Mouse (Mus musculus): ENCODE results near the gene Olfr1224-ps1.
"Not testable (repeated sequence)": the region's sequence is repeated elsewhere in the genome, so short reads cannot be mapped to it uniquely, and the experiment has no call there.

Olfr1224-ps1 gene

GRCm38 (mm10) chr2:89163991-89164390 lies at the start of gene Olfr1224-ps1:
Gene Olfr1224-ps1 (minus strand): TSS chr2:89164091.
- DNase-seq, result not testable (repeated sequence)

- no peak for DNase-seq
Observed at GRCm38 (mm10) chr2:89199948-89200347, 36.1 kb upstream of the Olfr1224-ps1 start, which contains the start of gene Olfr1226. Gene Olfr1226 (minus strand): TSS chr2:89200048.

DNA sequence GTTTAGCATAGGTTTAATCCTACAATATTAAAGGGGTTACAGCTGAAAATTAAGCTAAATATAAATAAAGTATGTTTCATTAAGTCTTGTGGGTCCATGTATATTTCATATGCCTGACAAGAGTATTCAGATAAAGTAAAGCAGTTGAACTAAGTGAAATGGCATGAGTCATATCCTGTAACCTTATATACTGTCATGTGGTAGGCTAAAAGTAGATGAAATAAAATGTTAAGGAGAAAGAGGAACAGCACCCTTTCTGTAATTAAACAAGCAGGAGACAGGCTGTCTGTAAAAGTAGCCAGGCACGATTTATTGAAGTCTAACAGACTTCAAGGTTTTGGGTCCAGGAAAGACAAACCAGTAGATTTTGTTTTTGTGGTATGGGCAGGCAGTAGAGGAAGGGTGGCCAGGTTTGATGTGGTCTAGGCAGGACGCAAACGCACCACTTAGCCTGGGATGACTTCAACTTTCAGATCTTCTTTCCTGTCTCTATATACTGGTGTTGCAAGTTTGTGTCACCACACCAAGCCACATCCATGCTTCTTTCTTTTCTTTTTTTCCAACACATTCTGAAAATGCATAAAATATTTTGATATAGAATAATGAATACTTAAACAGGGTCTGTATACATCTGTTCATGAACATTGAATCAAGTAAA lies 32.6 kb upstream of the Olfr1224-ps1 start:
- DNase-seq, result no peak

DNA sequence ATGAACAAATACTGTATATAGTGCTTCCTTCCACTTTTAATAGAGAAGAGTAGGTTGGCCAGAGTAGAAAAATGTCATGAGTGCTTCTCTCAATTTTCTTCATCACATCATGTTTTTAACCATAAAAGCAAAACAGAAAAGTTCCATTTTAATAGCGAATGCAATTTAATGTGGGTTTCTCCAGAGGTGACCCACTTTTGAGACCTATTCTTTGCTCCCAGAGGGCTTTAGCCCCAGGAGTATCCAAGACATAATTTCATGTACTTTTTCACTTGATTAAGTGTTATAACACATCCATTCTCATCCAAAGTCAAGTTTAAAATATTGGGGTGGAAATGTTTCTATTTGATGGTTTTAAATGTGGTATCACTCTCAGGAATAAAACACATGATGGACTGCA lies 10.7 kb upstream of the Olfr1224-ps1 start, which contains the start of gene Olfr1225:
Gene Olfr1225, minus strand, starts transcription at position 101 of the 400 bp plus-strand sequence.
- no peak for DNase-seq

GRCm38 (mm10) chr2:89164711-89165110 lies 820 bp upstream of the Olfr1224-ps1 start:
- not testable (repeated sequence) for DNase-seq

DNA sequence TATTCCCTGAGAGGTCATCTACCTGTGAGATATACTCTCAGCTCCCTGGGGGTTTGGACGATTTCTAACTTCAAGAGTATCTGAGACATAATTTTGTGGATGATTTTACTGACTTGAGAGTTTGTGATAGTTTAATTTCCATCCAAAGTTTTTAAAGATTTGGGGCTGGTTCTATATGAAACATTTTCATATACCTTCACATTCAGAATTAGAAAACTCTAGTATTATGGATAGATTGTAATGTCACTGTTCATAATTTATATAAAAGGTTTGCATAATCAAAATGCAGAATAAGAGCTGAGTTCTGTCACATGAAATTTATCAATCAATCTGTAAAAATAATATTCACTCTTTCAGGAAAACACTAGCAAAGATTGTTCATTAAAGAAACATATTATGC lies 12.4 kb downstream of the Olfr1224-ps1 start, which contains the start of gene Olfr1223:
Gene Olfr1223, minus strand, starts transcription at position 101 of the 400 bp plus-strand sequence.
- DNase-seq, result no peak

GRCm38 (mm10) chr2:89132954-89133353 lies 30.9 kb downstream of the Olfr1224-ps1 start, which contains the start of gene Olfr1222:
Gene Olfr1222 (minus strand): TSS chr2:89133054.
- DNase-seq, result no peak

- no peak for DNase-seq
Observed at GRCm38 (mm10) chr2:89117183-89117582, 46.7 kb downstream of the Olfr1224-ps1 start, which contains the start of gene Olfr1221. Gene Olfr1221 (minus strand): TSS chr2:89117283.

DNA sequence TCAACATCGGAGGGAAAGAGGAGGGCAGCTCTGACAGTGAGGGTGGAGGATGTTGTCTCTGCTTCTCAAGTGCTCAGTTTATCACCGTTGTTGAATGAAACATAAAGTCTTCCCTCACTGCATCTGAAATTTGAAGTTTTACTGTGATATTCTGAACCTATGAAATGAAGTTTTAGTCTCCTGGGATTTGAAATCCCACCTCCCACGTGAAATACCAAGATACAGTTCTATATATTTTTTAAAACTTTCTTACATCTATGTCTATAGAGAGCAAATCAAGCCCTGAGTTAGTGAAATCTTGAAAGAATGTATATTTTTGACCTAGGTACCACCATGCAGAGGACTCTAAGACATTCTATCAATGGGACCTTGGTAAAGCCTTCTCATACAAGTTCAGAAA lies 57.2 kb downstream of the Olfr1224-ps1 start, which contains the start of gene Olfr1220:
Gene Olfr1220, minus strand, starts transcription at position 101 of the 400 bp plus-strand sequence.
- DNase-seq, result no peak

DNA sequence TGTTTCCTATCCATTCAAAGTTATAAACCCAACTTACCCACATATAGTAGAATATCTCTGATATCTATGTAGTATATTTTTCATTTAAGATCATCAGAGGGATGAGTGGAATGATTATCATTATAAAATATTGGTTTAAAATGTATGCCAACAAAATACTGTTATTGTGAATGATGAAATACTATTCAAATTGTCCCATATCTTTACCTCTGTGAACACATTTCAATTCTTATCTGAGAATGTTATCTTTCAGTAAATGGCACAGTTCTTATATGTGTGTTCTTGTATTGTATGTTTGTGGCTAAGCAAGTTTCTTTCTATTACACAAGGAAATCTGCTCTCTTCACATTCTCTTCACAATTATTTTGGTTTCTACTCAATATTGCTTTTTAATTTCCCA lies 58.2 kb downstream of the Olfr1224-ps1 start:
- DNase-seq, result no peak

Data from right cerebral cortex, postnatal 25 days (tissue).